Comparison of ENCODE assay signal across 8 mouse cellular contexts in the genomic region with DNA sequence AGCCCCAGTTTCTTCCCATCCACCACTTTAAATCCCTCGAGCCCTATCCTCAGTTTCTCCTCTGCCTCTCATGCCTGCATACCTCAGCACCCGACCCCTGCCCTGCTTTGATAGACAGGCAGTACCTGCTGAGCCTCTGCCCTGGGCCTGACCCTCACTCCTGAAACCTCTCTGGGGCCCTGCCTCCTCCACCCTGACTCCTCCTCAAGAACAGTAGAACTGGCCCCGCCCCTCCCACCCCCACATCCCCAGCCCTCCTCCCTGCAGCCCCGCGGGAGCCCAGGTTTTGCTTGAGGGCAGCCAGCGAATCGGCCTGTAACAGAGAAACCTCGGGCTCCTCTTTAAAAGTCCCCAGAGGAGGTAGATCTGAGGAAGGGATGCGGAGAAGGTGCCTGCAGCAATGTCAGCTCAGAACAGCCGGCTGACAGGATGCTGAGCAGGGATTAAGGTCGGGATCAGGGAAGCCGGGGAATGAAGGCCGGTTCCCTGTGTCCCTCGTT. TPM values are rescaled to one million over a fixed set of nuclear protein-coding genes. Genes with fewer than 3 reads are reported as not detected.
DNase-seq lines count a peak whose midpoint lies in the region; ATAC-seq lines count a peak whose summit lies in the region.

No protein-coding gene starts in this region.

- WGBS in heart, embryonic 13.5 days: 8% methylated on average over 14 of the region's 14 CpGs
- WGBS in neural tube, embryonic 13.5 days: 2% methylated on average over 14 of the region's 14 CpGs

- peaks cover 4% of the 10 kb centered on the region for H3K27me3 ChIP-seq in heart, embryonic 13.5 days (replicated peaks)
- H3K27me3 ChIP-seq in neural tube, embryonic 13.5 days: peaks cover 23% of the 10 kb centered on the region

- H3K4me1 ChIP-seq in heart, embryonic 13.5 days: peaks cover 18% of the 10 kb centered on the region; the same call in 1 of the 2 replicates
- H3K4me1 ChIP-seq in neural tube, embryonic 13.5 days (replicated peaks): peaks cover 34% of the 10 kb centered on the region

- no peaks in the 10 kb centered on the region for H3K36me3 ChIP-seq in heart, embryonic 13.5 days
- H3K36me3 ChIP-seq in neural tube, embryonic 13.5 days: no peaks in the 10 kb centered on the region

- no peak for DNase-seq in heart, postnatal 14 days
- peak; percentile 76 for DNase-seq in embryo, embryonic 11 days
- peak; percentile 41 for DNase-seq in liver
- DNase-seq in left cerebral cortex, adult 8-10 months (ENCODE audit: low spot score in 2 of 2): no peak
- DNase-seq in frontal cortex, postnatal 25 days (ENCODE audit: low spot score in 2 of 2): no peak

- H3K4me2 ChIP-seq in heart, embryonic 13.5 days: peak overlapping the region; percentile 43
- 0 out of 2 replicates have a peak overlapping the region, but pooled peaks have one; percentile 20 for H3K4me2 ChIP-seq in neural tube, embryonic 13.5 days

- H3K9ac ChIP-seq in heart, embryonic 13.5 days: peak overlapping the region; percentile 41
- peak overlapping the region; percentile 27 for H3K9ac ChIP-seq in neural tube, embryonic 13.5 days

- no peaks in the 10 kb centered on the region for H3K9me3 ChIP-seq in heart, embryonic 13.5 days
- H3K9me3 ChIP-seq in neural tube, embryonic 13.5 days: no peaks in the 10 kb centered on the region

- no peak overlapping the region for H3K27ac ChIP-seq in heart, embryonic 13.5 days (replicated peaks)
- no peak overlapping the region for H3K27ac ChIP-seq in neural tube, embryonic 13.5 days (replicated peaks)

- ATAC-seq in heart, embryonic 13.5 days (ENCODE audit: extremely low read depth, insufficient number of reproducible peaks, low FRiP score, low TSS enrichment): no peak
- no peak for ATAC-seq in neural tube, embryonic 13.5 days (ENCODE audit: low read depth)
- ATAC-seq in megakaryocyte-erythroid progenitor cell, adult 5-6 weeks (replicated peaks; ENCODE audit: low FRiP score, low TSS enrichment, poor library complexity, severe bottlenecking): no peak

- peak overlapping the region; percentile 3; the same call in 1 of the 2 replicates for H3K4me3 ChIP-seq in heart, embryonic 13.5 days
- H3K4me3 ChIP-seq in neural tube, embryonic 13.5 days: no peak overlapping the region

- intact Hi-C loops in heart, postnatal 14 days (cut with DNase I): no loop called here

RNA-seq across cellular contexts. Expression of a gene that starts 22.5 kb away (rescaled TPM):
- 9.0 and 9.2 TPM in 2 replicates for polyA plus RNA-seq in heart, embryonic 13.5 days (2015; fragmentation: Nextera tagmentation; extraction: Ambion mirVana)
- total RNA-seq in heart, postnatal 14 days (2021): 10 to 100 TPM; 12.2 to 13.6 TPM
- polyA plus RNA-seq in neural tube, embryonic 13.5 days (2015; fragmentation: Nextera tagmentation; extraction: Ambion mirVana): 17.2 and 18.5 TPM in 2 replicates
- total RNA-seq in megakaryocyte-erythroid progenitor cell, adult 5-6 weeks (2014; fragmentation: Nextera tagmentation): 10.4 and 23.6 TPM in 2 replicates
- 0.66 and 2.0 TPM in 2 replicates for total RNA-seq in megakaryocyte-erythroid progenitor cell, adult 5-6 weeks (2017)
- 10 to 100 TPM; 39.9 to 63.6 (median 49.6) TPM for total RNA-seq in left cerebral cortex, adult 8-10 months (2022)

Comparison
In these comparisons a context has a peak if more than half of its experiments do, and no peak if none do; other contexts are left out.
1. DNase-seq: peak in embryo, embryonic 11 days (single experiment) and liver (single experiment); none in heart, postnatal 14 days (0 of 2), left cerebral cortex, adult 8-10 months (0 of 2) and frontal cortex, postnatal 25 days (0 of 2).